ENCODE assay signal across 8 mouse cellular contexts in the genomic region with DNA sequence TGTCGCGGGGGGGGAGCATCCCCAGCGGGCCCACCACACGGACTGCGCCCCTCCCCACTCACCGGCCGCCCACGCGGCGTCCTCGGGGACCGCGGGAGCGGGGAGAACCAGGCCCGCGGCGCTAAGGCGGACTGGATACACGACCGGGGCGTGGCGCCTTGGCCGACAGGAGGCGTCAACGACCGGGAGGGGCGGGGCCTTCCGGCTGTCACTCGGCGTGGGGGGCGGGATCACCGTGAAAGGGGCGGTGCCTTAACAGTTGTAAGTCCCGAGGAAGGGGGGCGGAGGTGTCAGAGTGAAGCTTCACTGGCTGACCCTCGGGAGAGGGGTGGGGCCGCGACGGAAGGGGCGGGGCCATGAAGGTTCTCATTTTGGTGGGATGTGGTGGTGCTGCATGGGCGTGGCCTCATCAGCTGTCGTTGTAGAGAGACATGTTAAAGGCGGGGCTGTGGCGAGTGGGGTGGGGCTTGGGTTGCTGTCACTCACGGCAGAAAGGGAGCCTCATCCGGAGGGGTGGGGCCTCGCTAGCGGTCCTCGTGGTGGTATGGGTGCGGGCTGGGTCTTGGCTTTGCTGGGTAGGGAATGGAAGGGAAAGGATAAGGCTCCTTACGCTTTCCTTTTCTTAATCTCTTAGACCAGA. TPM values are rescaled to one million over a fixed set of nuclear protein-coding genes. Genes with fewer than 3 reads are reported as not detected.
DNase-seq lines count a peak whose midpoint lies in the region; ATAC-seq and TF ChIP-seq lines count a peak whose summit lies in the region.

TSS of gene Ano10 (minus strand) at position 182 of the 640 bp plus-strand sequence.

- H3K36me3 ChIP-seq in embryonic facial prominence, embryonic 15.5 days = no peaks in the 10 kb centered on the region
- no peaks in the 10 kb centered on the region for H3K36me3 ChIP-seq in limb, embryonic 14.5 days (ENCODE audit: control insufficient read depth, insufficient read depth, low read length)
- no peaks in the 10 kb centered on the region for H3K36me3 ChIP-seq in midbrain, postnatal 0 days (ENCODE audit: insufficient read depth, low read length)

- H3K9me3 ChIP-seq in embryonic facial prominence, embryonic 15.5 days (replicated peaks) = no peaks in the 10 kb centered on the region
- no peaks in the 10 kb centered on the region for H3K9me3 ChIP-seq in limb, embryonic 14.5 days (ENCODE audit: control insufficient read depth, low read length)
- H3K9me3 ChIP-seq in midbrain, postnatal 0 days (ENCODE audit: low read length) = no peaks in the 10 kb centered on the region

- H3K4me2 ChIP-seq in embryonic facial prominence, embryonic 15.5 days (replicated peaks) = peak within 1 kb of the TSS; percentile 77
- peak within 1 kb of the TSS; percentile 53 for H3K4me2 ChIP-seq in limb, embryonic 14.5 days (replicated peaks; ENCODE audit: low read depth, low read length, severe bottlenecking)
- H3K4me2 ChIP-seq in midbrain, postnatal 0 days (ENCODE audit: low read depth, low read length, poor library complexity, severe bottlenecking) = peak within 1 kb of the TSS; percentile 66

- H3K4me1 ChIP-seq in bone marrow, adult 2 months (ENCODE audit: control insufficient read depth, insufficient read depth, low read length) = no peaks in the 10 kb centered on the region; the same call in 1 of the 2 replicates
- H3K4me1 ChIP-seq in embryonic facial prominence, embryonic 15.5 days = peaks cover 10% of the 10 kb centered on the region
- peaks cover 6% of the 10 kb centered on the region; the same call in 1 of the 2 replicates for H3K4me1 ChIP-seq in limb, embryonic 14.5 days (ENCODE audit: control insufficient read depth, insufficient read depth, low read length)
- H3K4me1 ChIP-seq in midbrain, postnatal 0 days (ENCODE audit: insufficient read depth, low read length) = no peaks in the 10 kb centered on the region

- H3K27me3 ChIP-seq in embryonic facial prominence, embryonic 15.5 days = no peaks in the 10 kb centered on the region
- no peaks in the 10 kb centered on the region for H3K27me3 ChIP-seq in limb, embryonic 14.5 days (ENCODE audit: control insufficient read depth, insufficient read depth, low read length)
- H3K27me3 ChIP-seq in midbrain, postnatal 0 days (ENCODE audit: insufficient read depth, low read length) = no peaks in the 10 kb centered on the region

- H3K27ac ChIP-seq in bone marrow, adult 2 months (ENCODE audit: control insufficient read depth, insufficient read depth, low read depth, low read length, poor library complexity) = peak within 1 kb of the TSS; percentile 96
- peak within 1 kb of the TSS; percentile 78 for H3K27ac ChIP-seq in embryonic facial prominence, embryonic 15.5 days (replicated peaks)
- H3K27ac ChIP-seq in limb, embryonic 14.5 days (replicated peaks; ENCODE audit: low read depth, low read length) = peak within 1 kb of the TSS; percentile 63
- peak within 1 kb of the TSS; percentile 38 for H3K27ac ChIP-seq in midbrain, postnatal 0 days (ENCODE audit: low read depth, low read length)

- peak within 1 kb of the TSS; percentile 74 for H3K9ac ChIP-seq in embryonic facial prominence, embryonic 15.5 days
- peak within 1 kb of the TSS; percentile 85 for H3K9ac ChIP-seq in limb, embryonic 14.5 days (ENCODE audit: low read depth, low read length, severe bottlenecking)
- peak within 1 kb of the TSS; percentile 67 for H3K9ac ChIP-seq in midbrain, postnatal 0 days (replicated peaks; ENCODE audit: low read length, poor library complexity, severe bottlenecking)

- H3K4me3 ChIP-seq in bone marrow, adult 2 months (replicated peaks; ENCODE audit: control insufficient read depth, low read depth, low read length) = peak within 1 kb of the TSS; percentile 67
- peak within 1 kb of the TSS; percentile 85 for H3K4me3 ChIP-seq in embryonic facial prominence, embryonic 15.5 days (replicated peaks)
- H3K4me3 ChIP-seq in limb, embryonic 14.5 days (replicated peaks; ENCODE audit: low read length) = peak within 1 kb of the TSS; percentile 81
- peak within 1 kb of the TSS; percentile 67 for H3K4me3 ChIP-seq in midbrain, postnatal 0 days (ENCODE audit: low read depth, low read length)

- peak; percentile 97 for ATAC-seq in embryonic facial prominence, embryonic 15.5 days (ENCODE audit: insufficient number of reproducible peaks, low FRiP score, low TSS enrichment, low read depth)
- ATAC-seq in limb, embryonic 14.5 days (ENCODE audit: low FRiP score, low read depth) = peak; percentile 95
- ATAC-seq in midbrain, postnatal 0 days (ENCODE audit: low FRiP score) = peak; percentile 97

- DNase-seq in 3T3-L1 (ENCODE audit: low read depth, low spot score) = peak; percentile 98
- DNase-seq in heart, adult 8-10 months (ENCODE audit: low spot score) = peak; percentile 95
- peak; percentile 99 for DNase-seq in kidney, adult 9 months
- peak; percentile 98 for DNase-seq in limb, embryonic 14.5 days (ENCODE audit: low spot score)
- DNase-seq in midbrain, postnatal 0 days (ENCODE audit: low spot score) = peak; percentile 99
- peak; percentile 87 to 91 for DNase-seq in spleen, postnatal 14 days (ENCODE audit: low spot score in 2 of 2)

- TF ChIP-seq POLR2A in bone marrow, adult 2 months (IDR thresholded peaks at IDR 0.05; ENCODE audit: borderline replicate concordance, control insufficient read depth, low read depth, low read length) = peak; percentile 23; the same call in 1 of the 2 replicates
- peak; percentile 67; the same call in 1 of the 2 replicates for TF ChIP-seq POLR2A in limb, embryonic 14.5 days (IDR thresholded peaks at IDR 0.05; ENCODE audit: borderline replicate concordance, extremely low read depth, insufficient read depth, insufficient read length)

- under 1% methylated on average over 51 of the region's 51 CpGs for WGBS in bone marrow, adult 2 months
- under 1% methylated on average over 50 of the region's 51 CpGs for WGBS in embryonic facial prominence, embryonic 15.5 days
- WGBS in limb, embryonic 14.5 days = 0% methylated on average over 35 of the region's 51 CpGs
- WGBS in midbrain, postnatal 0 days = under 1% methylated on average over 50 of the region's 51 CpGs

- TF ChIP-seq CTCF in bone marrow, adult 2 months (IDR thresholded peaks at IDR 0.05; ENCODE audit: control insufficient read depth, insufficient read depth, low read length) = no peak
- TF ChIP-seq CTCF in midbrain, postnatal 0 days (IDR thresholded peaks at IDR 0.05) = peak; percentile 52

RNA-seq across cellular contexts. Expression of gene Ano10, which starts in this region (rescaled TPM):
- polyA plus RNA-seq in bone marrow, adult 2 months (2011; ENCODE audit: insufficient read depth, insufficient read length, low replicate concordance, missing spikeins) = 18.0 and 62.4 TPM in 2 replicates
- 37.7 and 38.8 TPM in 2 replicates for polyA plus RNA-seq in embryonic facial prominence, embryonic 15.5 days (2015; fragmentation: Nextera tagmentation; extraction: Ambion mirVana)
- total RNA-seq in heart, adult 8-10 months (2022) = 100 to 1,000 TPM; 114 to 261 (median 181) TPM
- 34.4 and 43.5 TPM in 2 replicates for polyA plus RNA-seq in limb, embryonic 14.5 days (2012; rRNA removed)
- 46.5 and 49.4 TPM in 2 replicates for polyA plus RNA-seq in limb, embryonic 14.5 days (2014; fragmentation: Nextera tagmentation; extraction: Ambion mirVana)
- 27.2 and 33.0 TPM in 2 replicates for total RNA-seq in midbrain, postnatal 0 days (2014; rRNA removed)
- 29.9 and 36.5 TPM in 2 replicates for polyA plus RNA-seq in midbrain, postnatal 0 days (2015; fragmentation: Nextera tagmentation; extraction: Ambion mirVana)

Comparison
In these comparisons a context has a peak if more than half of its experiments do, and no peak if none do; other contexts are left out.
1. Peak in every context shown above with its lines: DNase-seq, ATAC-seq, H3K4me3 ChIP-seq and H3K27ac ChIP-seq.
2. H3K27ac ChIP-seq: peak in every context shown above with its lines; median percentile 96 in bone marrow, adult 2 months; 78 in embryonic facial prominence, embryonic 15.5 days; 63 in limb, embryonic 14.5 days; 38 in midbrain, postnatal 0 days.